Mouse (Mus musculus) erythroid progenitor cell, adult 5-6 weeks (primary cell): ENCODE data around the gene Bmp2. TPM values are rescaled to one million over a fixed set of nuclear protein-coding genes. Genes with fewer than 3 reads are reported as not detected.

Source experiments
- ATAC-seq: replicated peaks from 2 replicates; pipeline ENCODE4 v1.8.0; 2016; ENCODE audit warnings: moderate number of reproducible peaks, mild to moderate bottlenecking, moderate TSS enrichment, inconsistent platforms; ENCODE audit not compliant: poor library complexity, low FRiP score, severe bottlenecking
- total RNA-seq, 2 experiments: library from RNA; stranded (forward) in 1 of 2; stranded (reverse) in 1 of 2; fragments of 150-400 nt in 1 of 2; fragments of 186-747, 209-891 nt in 1 of 2; gene quantifications; 2 replicates each; pipeline versions ENCODE4 v1.2.3 to v1.2.4; 2015 to 2017; ENCODE audit warnings: low replicate concordance in 2 of 2

Bmp2 gene
- total RNA-seq, 2 experiments from 2014 or later, result not detected

- no peak for ATAC-seq
Observed at GRCm38 (mm10) chr2:133564248-133564886, 12.4 kb downstream of the Bmp2 start.

- ATAC-seq, result no peak
Observed at GRCm38 (mm10) chr2:133565424-133565823, 13.5 kb downstream of the Bmp2 start.

DNA sequence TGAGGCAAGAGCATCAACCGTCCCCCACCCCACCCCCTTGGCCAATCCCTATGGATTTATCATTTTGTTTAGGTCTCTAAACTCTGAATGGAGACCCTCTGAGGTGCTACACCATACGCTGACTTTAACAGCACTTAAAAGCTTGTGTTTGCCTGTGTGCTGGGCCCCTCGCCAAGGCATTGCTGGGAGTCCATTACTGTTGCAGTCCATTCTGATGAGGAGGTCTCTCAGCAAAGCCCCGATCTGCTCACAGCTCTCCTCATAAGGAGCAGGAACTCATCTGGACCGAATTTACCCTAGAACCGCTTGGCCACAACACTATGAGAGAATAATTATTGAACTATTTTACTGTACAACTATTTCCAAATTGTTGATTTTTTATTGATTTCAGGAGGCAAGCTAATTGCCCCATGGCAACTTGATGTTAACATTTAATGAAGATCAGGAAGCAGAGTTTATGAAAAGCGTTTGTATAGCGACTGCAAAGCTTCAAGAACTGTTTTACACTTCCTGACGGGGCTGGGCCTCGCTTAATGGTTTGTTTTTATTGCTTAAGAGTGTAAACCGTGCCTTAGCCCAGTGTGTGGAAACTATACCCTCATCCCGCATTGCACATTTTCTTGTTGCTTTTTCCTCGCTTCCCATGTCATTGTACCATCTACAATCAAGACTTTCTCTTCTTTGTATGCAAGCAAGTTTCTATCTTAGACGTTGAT lies 14.2 kb downstream of the Bmp2 start:
- no peak for ATAC-seq

DNA sequence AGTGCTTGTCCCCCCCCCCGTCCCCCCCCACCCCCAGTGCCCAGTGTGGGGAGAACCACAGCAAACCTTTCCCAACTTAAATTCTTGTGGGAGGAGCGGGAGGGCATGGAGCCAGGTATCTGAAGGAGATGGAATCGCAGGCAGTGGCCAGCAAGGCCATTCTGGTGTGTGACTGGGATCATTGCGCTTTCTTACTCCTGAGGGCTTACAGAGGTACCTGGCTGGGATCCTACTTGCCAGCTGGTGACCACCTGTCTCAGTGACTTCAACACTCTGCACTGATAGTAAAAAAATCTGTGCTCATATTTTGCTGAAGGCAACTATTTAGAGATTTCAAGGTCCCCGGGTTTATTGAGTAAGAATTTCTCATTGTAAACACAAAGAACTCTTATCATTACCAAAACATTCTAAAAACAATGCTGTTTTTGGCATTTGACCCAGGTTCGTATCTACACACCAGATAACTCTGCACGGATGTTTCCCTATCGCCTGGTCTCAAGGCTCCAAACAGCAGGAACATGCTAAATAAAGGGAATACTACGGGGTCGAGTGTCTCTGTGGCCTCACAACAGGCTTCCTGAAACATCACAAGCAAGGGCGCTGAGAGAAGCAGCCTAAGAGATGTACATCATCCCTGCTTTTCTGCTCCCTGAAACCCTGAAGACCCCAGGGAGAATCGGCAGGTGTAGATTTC lies 39.8 kb downstream of the Bmp2 start:
- no peak for ATAC-seq
